In the genomic region with DNA sequence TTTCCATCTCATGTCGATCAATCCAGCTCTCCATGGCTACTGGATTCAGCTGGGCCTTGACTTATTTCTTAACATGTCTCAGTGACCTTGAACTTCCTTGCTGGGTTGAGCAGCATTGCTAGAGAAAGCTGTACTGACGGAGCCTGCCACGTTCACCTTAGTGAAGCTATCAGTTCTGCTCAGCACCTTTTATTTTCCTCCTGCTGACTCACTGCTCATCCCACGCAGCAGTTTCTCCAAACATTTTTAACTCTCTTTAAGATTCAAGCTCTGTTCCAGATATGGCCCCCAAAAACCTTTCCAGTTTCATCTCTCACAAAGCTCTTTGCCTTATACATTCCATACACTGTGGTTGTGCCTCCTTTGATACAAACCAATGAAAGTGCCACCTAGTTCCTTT, we compare ENCODE assay signal across 25 mouse cellular contexts.
DNase-seq lines count a peak whose midpoint lies in the region; ATAC-seq and TF ChIP-seq lines count a peak whose summit lies in the region.
"Had no signal": no experiment of that assay in that cellular context is flagged by ENCODE, and none has a peak within 500 bp of the region (broad histone marks: within the 10 kb centered on the region; RNA-seq: fewer than 3 reads in every experiment).

No protein-coding gene starts in this region.

- ATAC-seq in stomach, postnatal 0 days (ENCODE audit: low FRiP score, low TSS enrichment): no peak
- ATAC-seq in forebrain, embryonic 16.5 days: no peak
- ATAC-seq: hindbrain, embryonic 16.5 days; intestine, embryonic 15.5 days; liver, embryonic 12.5 days had no signal

- no peak overlapping the region for H3K4me3 ChIP-seq in kidney, adult 2 months (ENCODE audit: insufficient read depth, low read depth, low read length)
- H3K4me3 ChIP-seq in stomach, postnatal 0 days (ENCODE audit: low read depth, low read length): no peak overlapping the region
- H3K4me3 ChIP-seq in forebrain, embryonic 16.5 days (replicated peaks; ENCODE audit: low read length): no peak overlapping the region
- H3K4me3 ChIP-seq: embryonic facial prominence, embryonic 12.5 days; heart, embryonic 12.5 days; hindbrain, embryonic 10.5 days; intestine, embryonic 15.5 days; limb, embryonic 12.5 days; liver, embryonic 12.5 days had no signal

- no peaks in the 10 kb centered on the region for H3K4me1 ChIP-seq in kidney, adult 2 months (ENCODE audit: control insufficient read depth, insufficient read depth, low read length)
- no peaks in the 10 kb centered on the region for H3K4me1 ChIP-seq in stomach, postnatal 0 days (replicated peaks; ENCODE audit: control insufficient read depth, insufficient read depth)
- H3K4me1 ChIP-seq in forebrain, embryonic 16.5 days (replicated peaks; ENCODE audit: control insufficient read depth, insufficient read depth, low read length): no peaks in the 10 kb centered on the region
- H3K4me1 ChIP-seq: embryonic facial prominence, embryonic 12.5 days; heart, embryonic 12.5 days; hindbrain, embryonic 10.5 days; intestine, embryonic 15.5 days; limb, embryonic 12.5 days; liver, embryonic 12.5 days had no signal

- TF ChIP-seq CTCF in kidney, adult 2 months (conservative IDR thresholded peaks at IDR 0.05; ENCODE audit: insufficient read depth, insufficient read length, low read depth, low read length): no peak
- TF ChIP-seq CTCF in stomach, postnatal 0 days (IDR thresholded peaks at IDR 0.05; ENCODE audit: low read depth): no peak

- no peak overlapping the region for H3K27ac ChIP-seq in kidney, adult 2 months (ENCODE audit: insufficient read depth, low read depth, low read length)
- no peak overlapping the region for H3K27ac ChIP-seq in stomach, postnatal 0 days (replicated peaks)
- no peak overlapping the region for H3K27ac ChIP-seq in forebrain, embryonic 16.5 days (ENCODE audit: low read length)
- H3K27ac ChIP-seq: embryonic facial prominence, embryonic 12.5 days; hindbrain, embryonic 10.5 days; intestine, embryonic 15.5 days; limb, embryonic 12.5 days; liver, embryonic 12.5 days had no signal

- H3K36me3 ChIP-seq in kidney, adult 2 months (ENCODE audit: control insufficient read depth, insufficient read depth, low read length): no peaks in the 10 kb centered on the region
- H3K36me3 ChIP-seq in stomach, postnatal 0 days (ENCODE audit: control insufficient read depth, insufficient read depth, low read length): no peaks in the 10 kb centered on the region
- H3K36me3 ChIP-seq in forebrain, embryonic 16.5 days (ENCODE audit: control insufficient read depth, insufficient read depth): no peaks in the 10 kb centered on the region
- H3K36me3 ChIP-seq: embryonic facial prominence, embryonic 12.5 days; heart, embryonic 12.5 days; hindbrain, embryonic 10.5 days; intestine, embryonic 15.5 days; limb, embryonic 12.5 days; liver, embryonic 12.5 days had no signal

- intact Hi-C loops in left cerebral cortex, postnatal 14 days (cut with DNase I): no loop called here

- H3K9ac ChIP-seq in stomach, postnatal 0 days (ENCODE audit: low read length): no peak overlapping the region
- no peak overlapping the region for H3K9ac ChIP-seq in forebrain, embryonic 16.5 days (replicated peaks; ENCODE audit: low read depth, low read length)
- H3K9ac ChIP-seq: embryonic facial prominence, embryonic 12.5 days; heart, embryonic 12.5 days; intestine, embryonic 15.5 days; limb, embryonic 12.5 days; liver, embryonic 12.5 days had no signal

- no peak overlapping the region for H3K4me2 ChIP-seq in stomach, postnatal 0 days (replicated peaks; ENCODE audit: low read depth)
- no peak overlapping the region for H3K4me2 ChIP-seq in forebrain, embryonic 16.5 days (ENCODE audit: low read length)
- H3K4me2 ChIP-seq: embryonic facial prominence, embryonic 12.5 days; heart, embryonic 12.5 days; intestine, embryonic 15.5 days; limb, embryonic 12.5 days; liver, embryonic 12.5 days; midbrain, embryonic 11.5 days had no signal

- 82% methylated on average over 4 of the region's 4 CpGs for WGBS in kidney, adult 2 months
- WGBS in stomach, postnatal 0 days: 80% methylated on average over 4 of the region's 4 CpGs
- WGBS in forebrain, embryonic 16.5 days: 90% methylated on average over 4 of the region's 4 CpGs

- no peak for TF ChIP-seq EP300 in stomach, postnatal 0 days (optimal IDR thresholded peaks at IDR 0.05)

- no peaks in the 10 kb centered on the region for H3K9me3 ChIP-seq in stomach, postnatal 0 days (ENCODE audit: control insufficient read depth, low read length)
- H3K9me3 ChIP-seq in forebrain, embryonic 16.5 days (ENCODE audit: control insufficient read depth, low read length): no peaks in the 10 kb centered on the region
- H3K9me3 ChIP-seq: embryonic facial prominence, embryonic 12.5 days; heart, embryonic 12.5 days; hindbrain, embryonic 10.5 days; intestine, embryonic 15.5 days; limb, embryonic 12.5 days; liver, embryonic 12.5 days had no signal

- TF ChIP-seq POLR2A in kidney, adult 2 months (IDR thresholded peaks at IDR 0.05; ENCODE audit: low read depth, low read length): no peak

- peak; percentile 4 to 22 for DNase-seq in adrenal gland, postnatal 36 days
- DNase-seq in adrenal gland, postnatal 4 days (ENCODE audit: low spot score in 2 of 2): no peak
- DNase-seq in right cerebral cortex, adult 2 months (ENCODE audit: low spot score in 2 of 2): peak; percentile 62 to 69
- DNase-seq in right cerebral cortex, postnatal 4 days: no peak
- DNase-seq in left cerebral cortex, postnatal 14 days (ENCODE audit: low spot score in 2 of 2): peak; percentile 45 to 50
- no peak for DNase-seq in kidney, adult 2 months
- no peak for DNase-seq in stomach, postnatal 0 days (ENCODE audit: low spot score)
- DNase-seq: cerebellum, adult 18-20 months; cerebellum, postnatal 14 days; gastrocnemius, postnatal 25 days; heart, adult 18-20 months; heart, postnatal 10 days; lung, adult 18-20 months; lung, postnatal 10 days; thymus, adult 18-20 months; thymus, postnatal 36 days had no signal

- H3K27me3 ChIP-seq in kidney, adult 2 months (replicated peaks; ENCODE audit: control insufficient read depth, insufficient read depth, low read length): no peaks in the 10 kb centered on the region; the same call in 1 of the 2 replicates
- H3K27me3 ChIP-seq in stomach, postnatal 0 days (ENCODE audit: control insufficient read depth, insufficient read depth, low read length): no peaks in the 10 kb centered on the region
- no peaks in the 10 kb centered on the region for H3K27me3 ChIP-seq in forebrain, embryonic 16.5 days (replicated peaks; ENCODE audit: control insufficient read depth, insufficient read depth, low read length)
- H3K27me3 ChIP-seq: embryonic facial prominence, embryonic 12.5 days; heart, embryonic 12.5 days; intestine, embryonic 15.5 days; limb, embryonic 12.5 days; liver, embryonic 12.5 days had no signal

Comparison
In these comparisons a context has a peak if more than half of its experiments do, and no peak if none do; other contexts are left out.
1. DNase-seq: peak in adrenal gland, postnatal 36 days (2 of 2), right cerebral cortex, adult 2 months (2 of 2) and left cerebral cortex, postnatal 14 days (2 of 2); none in adrenal gland, postnatal 4 days (0 of 2), right cerebral cortex, postnatal 4 days (single experiment), kidney, adult 2 months (single experiment) and stomach, postnatal 0 days (single experiment).